Mouse (Mus musculus): ENCODE data around the gene Draxin.

DNA sequence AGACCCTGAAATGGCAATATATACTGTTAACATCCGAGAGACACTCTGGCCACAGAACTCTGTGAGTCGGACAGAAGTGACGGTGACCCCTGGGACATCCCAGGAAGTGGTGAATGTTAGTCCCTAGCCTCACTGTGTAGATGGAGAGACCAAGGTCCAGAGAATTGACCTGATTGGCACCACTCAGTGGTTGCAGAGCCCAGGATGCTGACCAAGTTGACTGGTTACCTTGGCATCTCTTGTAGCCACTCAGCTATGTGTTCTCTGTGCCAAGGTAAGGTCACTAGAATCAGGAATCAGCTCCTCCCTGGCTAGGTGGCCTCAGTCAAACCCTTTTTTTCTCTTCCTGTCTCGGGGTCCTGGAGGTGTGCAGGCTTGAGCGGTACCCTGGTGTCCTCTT, 13.2 kb upstream of the Draxin start:
- TF ChIP-seq POLR2A (IDR thresholded peaks at IDR 0.05; ENCODE audit: insufficient read depth, low read depth, low read length) (no peak), CTCF (IDR thresholded peaks at IDR 0.05) (no peak)
